Mouse (Mus musculus) yolk sac, embryonic 10.5 days (tissue): ENCODE results near the gene Racgap1.

Experiments
- DNase-seq: peaks from one replicate; pipeline ENCODE4 v3.0.0-alpha.2; 2017; ENCODE audit warnings: low spot score

The Racgap1 gene

GRCm38 (mm10) chr15:99590429-99591084 lies 60.9 kb downstream of the Racgap1 start, which contains the start of gene Aqp5:
TSS of gene Aqp5 (plus strand) at chr15:99590782.
- no peak for DNase-seq

GRCm38 (mm10) chr15:99589704-99590103 lies 61.8 kb downstream of the Racgap1 start:
- no peak for DNase-seq

GRCm38 (mm10) chr15:99589237-99589636 lies 62.2 kb downstream of the Racgap1 start:
- DNase-seq: no peak

GRCm38 (mm10) chr15:99586525-99586924 lies 64.9 kb downstream of the Racgap1 start:
- DNase-seq: no peak

GRCm38 (mm10) chr15:99585741-99586140 lies 65.7 kb downstream of the Racgap1 start:
- DNase-seq: no peak

GRCm38 (mm10) chr15:99584407-99585202 lies 66.9 kb downstream of the Racgap1 start:
- DNase-seq: no peak

DNA sequence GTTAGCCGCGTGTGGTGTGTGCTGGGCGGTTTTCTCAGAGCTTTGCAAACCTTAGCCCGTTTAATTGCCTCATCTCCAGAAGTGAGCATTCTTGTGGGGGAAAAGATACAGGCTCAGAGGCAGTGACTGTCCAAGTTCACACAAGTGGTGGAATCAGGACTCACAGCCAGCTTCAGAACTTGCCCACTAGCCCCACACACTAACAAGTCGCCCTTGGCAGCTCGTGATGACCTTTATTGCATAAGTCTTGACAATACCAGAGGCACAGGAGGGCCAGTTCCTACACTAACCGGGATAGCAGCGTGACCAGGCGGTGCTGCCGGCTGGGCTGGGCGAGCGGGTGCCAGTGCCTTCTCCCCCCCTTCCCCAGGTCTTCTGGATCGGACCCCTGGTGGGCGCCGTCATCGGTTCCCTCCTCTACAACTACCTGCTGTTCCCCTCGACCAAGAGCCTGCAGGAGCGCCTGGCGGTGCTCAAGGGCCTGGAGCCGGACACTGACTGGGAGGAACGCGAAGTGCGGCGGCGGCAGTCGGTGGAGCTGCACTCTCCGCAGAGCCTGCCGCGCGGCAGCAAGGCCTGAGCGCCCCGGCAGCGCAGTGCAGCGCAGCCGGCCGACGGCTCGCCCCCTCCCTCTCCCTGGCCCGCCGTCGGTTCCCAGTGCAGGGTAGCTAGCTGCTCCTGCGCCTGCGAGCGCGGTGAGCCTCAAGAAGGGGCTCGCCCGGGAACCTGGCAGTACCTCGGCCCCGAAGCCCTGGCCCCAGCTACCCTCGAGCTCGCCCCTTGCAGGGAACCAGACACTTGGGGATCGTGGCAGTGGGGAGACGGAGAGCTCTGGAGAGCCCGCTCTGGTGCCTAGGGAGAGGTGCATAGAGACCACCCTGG lies 67.8 kb downstream of the Racgap1 start:
- no peak for DNase-seq

- DNase-seq: no peak
Observed at GRCm38 (mm10) chr15:99578802-99579485, 72.5 kb downstream of the Racgap1 start, which contains the start of gene Aqp2. TSS of gene Aqp2 (plus strand) at chr15:99579055.
